Mouse (Mus musculus) thymus, postnatal 25 days (tissue): ENCODE results near the gene Klhl28.

ENCODE experiments used
- DNase-seq: peaks from one replicate; pipeline ENCODE4 v3.0.0; 2022

Gene Klhl28

GRCm38 (mm10) chr12:64965124-64966026 is at the start of gene Klhl28, which contains the start of gene Togaram1:
Klhl28 (minus strand) TSS chr12:64965534.
Togaram1 (plus strand) TSS chr12:64965804.
- peak; percentile 98 for DNase-seq

DNA sequence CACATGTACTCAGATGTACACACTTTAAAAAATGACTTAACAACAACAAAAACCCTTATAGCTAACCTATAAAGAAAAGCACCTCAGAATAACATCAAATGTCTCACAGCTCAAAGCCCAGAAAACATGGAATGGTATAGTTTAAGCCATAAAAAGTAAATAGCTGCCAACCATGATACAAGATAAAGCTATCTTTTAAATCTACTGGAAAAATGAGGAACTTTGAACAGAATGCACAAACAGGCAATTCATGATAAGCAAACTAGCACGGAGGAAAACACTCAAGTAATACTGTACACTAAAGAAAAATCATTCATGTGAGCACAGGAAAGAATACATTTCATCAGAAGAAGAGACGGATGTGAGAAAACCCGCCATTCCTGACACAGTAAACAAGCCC is 42.4 kb upstream of the Klhl28 start:
- DNase-seq = no peak

- no peak for DNase-seq
Observed at GRCm38 (mm10) chr12:64977518-64977917, 12.2 kb upstream of the Klhl28 start.

GRCm38 (mm10) chr12:64976191-64976590 is 10.9 kb upstream of the Klhl28 start:
- no peak for DNase-seq

DNA sequence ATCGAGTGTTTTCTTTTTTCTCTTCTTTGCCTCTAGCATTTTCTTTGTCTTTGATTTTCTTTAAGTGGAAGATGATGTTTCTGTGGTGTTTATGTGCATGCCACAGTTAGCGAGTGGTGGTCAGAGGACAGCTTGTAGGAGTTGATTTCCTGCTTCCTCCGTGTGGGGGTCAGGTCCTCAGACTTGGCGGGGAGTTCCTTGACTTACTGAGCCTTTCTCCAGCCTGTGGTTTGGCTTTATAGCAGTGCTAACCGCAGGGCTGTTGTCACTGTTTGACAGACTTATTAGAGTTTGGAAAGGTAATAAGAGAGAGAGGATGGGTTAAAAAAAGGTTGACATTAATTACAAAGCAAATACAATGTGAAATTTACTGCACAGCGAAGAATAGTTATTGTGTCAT is 10.2 kb upstream of the Klhl28 start:
- no peak for DNase-seq

- no peak for DNase-seq
Observed at GRCm38 (mm10) chr12:64972063-64972462, 6.7 kb upstream of the Klhl28 start.

DNA sequence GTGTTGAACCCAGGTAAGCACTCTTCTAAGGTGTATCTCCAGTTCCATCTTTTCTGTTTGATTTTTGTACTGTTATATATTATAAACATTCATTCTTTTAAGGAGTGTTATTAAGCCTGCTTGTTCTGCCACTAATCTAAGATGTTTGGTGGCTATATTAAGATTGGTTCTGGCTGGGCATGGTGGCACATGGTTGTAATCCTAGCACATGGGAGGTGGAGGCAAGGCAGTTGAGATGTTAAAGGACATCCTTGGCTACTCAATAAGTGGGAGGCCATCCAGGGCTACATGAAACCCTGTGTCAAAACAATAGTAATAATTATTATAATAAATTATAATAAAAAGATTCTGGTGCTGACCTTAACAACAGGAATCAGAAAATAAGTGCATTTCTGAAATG is 6.1 kb upstream of the Klhl28 start:
- no peak for DNase-seq

- DNase-seq = no peak
Observed at GRCm38 (mm10) chr12:64968067-64968466, 2.7 kb upstream of the Klhl28 start.

GRCm38 (mm10) chr12:64967470-64967869 is 2.1 kb upstream of the Klhl28 start:
- DNase-seq = peak; percentile 3

DNA sequence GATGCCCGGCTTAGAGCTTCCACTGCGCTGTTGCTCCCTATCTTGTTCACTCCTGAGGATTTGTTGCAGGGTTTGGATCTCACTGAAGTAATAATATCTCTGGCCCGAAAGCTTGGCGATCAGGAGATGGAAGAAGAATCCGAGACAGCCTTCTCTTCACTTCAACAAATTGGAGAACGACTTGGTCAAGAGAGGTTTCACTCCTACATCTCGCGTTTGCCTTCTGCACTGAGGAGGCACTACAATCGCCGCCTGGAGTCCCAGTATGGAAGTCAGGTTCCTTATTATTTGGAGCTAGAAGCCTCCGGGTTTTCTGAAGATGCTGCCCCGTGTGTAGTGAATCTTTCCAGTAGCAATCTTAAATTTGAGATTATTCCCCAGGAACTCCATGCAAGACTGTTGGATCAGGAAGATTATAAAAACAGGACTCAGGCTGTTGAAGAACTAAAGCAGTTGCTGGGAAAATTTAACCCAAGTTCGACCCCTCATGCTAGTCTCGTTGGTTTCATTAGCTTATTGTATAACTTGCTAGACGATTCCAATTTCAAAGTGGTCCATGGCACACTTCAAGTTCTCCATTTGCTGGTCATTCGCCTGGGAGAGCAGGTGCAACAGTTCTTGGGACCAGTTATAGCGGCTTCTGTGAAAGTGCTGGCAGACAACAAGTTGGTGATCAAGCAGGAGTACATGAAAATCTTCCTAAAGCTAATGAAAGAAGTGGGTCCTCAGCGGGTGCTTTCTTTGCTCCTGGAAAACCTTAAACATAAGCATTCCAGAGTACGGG is 1.5 kb upstream of the Klhl28 start:
- no peak for DNase-seq

- DNase-seq = peak; percentile 66
Observed at GRCm38 (mm10) chr12:64966101-64966631, 832 bp upstream of the Klhl28 start.

GRCm38 (mm10) chr12:64964560-64964959 is 774 bp downstream of the Klhl28 start:
- DNase-seq = no peak

- peak; percentile 23 for DNase-seq
Observed at GRCm38 (mm10) chr12:64937493-64937892, 27.8 kb downstream of the Klhl28 start.

DNA sequence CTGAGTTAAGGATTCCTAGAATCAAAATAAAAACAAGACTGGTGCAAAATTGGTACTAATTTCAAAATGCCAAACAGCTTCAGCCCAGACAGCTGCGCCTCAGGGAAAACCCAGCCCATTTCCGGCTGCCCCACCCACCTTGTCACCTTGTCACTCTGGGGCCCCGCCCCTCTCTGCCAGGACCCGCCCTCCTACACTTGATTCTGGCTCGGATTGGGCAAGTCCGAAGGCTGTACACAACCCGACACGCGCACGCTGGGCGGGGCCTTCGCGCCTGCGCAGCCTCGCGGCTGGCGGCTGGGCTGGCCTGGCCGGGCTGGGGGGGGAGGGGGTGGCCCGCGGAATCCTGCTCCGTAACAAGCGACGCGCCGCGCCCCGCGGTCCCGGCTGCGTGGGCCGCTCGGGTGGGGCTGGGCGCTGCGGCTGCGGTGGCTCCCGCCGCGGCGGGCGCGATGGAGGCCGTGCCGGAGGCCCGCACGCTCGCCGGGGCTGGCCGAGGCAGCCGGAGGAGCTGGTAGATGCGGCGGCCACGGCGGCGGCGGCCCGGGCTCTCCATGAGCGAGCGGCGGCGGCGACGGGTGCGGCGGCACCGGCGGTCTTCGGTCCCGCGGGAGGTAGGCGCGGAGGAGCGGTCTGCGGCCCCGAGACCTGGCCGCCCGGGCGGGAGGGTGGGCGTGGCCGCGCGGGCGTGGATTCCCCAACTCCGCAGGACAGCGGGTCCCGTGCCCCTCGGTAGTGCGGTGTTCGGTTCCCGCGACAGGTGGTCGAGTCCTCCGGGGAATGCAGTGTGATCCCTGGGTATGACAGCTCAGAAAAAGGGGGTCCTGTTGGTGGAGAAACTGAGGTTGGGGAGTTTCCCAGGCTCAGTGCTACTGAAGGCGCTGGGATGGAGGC is 47.5 kb downstream of the Klhl28 start, which contains the start of gene Gm527:
Gene Gm527 (plus strand): TSS at position 329 of the 894 bp plus-strand sequence.
- peak; percentile 96 for DNase-seq

DNA sequence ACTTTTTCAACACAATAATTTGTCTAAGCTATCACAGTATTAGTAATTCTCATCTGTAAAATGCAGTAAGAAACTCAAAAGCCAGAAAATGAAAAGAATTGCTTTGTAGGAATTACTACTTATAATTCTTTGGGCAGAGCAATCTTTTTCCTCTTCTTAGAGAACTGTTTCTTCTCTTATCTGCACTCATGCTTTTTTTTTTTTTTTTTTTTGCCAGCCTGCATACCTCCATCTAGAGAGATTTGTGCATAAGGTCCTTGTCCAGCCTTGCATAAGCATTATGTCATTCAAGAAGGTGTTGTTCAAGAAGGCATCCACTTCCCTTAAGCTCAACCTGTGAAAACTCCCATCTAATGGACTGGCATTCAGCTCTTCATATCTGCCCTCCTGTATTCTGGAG is 48.6 kb downstream of the Klhl28 start:
- no peak for DNase-seq

DNA sequence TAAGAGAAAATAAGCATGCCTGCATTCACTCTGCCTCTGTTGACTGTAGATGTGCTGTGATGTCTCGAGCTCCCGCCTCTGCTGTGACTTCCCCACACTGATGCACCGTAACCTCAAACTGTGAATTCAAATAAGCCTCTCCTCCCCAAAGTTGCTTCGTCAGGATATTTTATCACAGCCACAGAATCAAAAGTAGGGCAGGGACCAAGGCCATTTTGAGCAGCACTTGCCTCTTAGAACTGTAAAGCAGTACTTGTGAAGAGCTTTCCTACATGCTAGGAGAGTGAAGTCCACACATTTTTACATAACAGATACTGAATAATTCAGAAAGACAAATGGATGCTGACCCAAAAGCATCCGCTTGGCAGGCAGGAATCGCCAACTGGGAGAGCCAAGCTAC is 52.3 kb downstream of the Klhl28 start:
- DNase-seq = no peak

- no peak for DNase-seq
Observed at GRCm38 (mm10) chr12:64903186-64903585, 62.1 kb downstream of the Klhl28 start.

DNA sequence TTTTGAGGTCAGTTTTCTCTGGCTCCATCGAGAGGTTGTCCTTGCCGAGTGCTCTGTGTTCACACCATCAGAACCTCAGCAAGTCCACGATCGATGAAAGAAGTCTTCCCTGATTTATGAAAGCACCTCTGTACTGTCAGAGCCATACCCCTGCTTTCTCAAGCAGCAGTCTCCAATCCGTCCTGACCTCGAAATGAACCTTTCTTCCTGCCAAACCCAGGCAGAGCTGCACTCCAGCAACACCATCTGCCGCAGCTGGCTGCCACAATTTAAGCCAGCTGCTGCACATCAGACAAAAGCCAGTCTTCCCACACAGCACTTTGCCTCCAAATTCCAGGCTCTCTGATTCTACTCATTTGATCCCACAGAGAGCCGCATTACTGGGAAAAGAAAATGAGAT is 62.8 kb downstream of the Klhl28 start:
- DNase-seq = no peak

- peak; percentile 44 for DNase-seq
Observed at GRCm38 (mm10) chr12:64897060-64897730, 68.1 kb downstream of the Klhl28 start.
